Mouse (Mus musculus) liver, embryonic 13.5 days (tissue): ENCODE measurements around the gene Gm4312. TPM values are rescaled to one million over a fixed set of nuclear protein-coding genes. Genes with fewer than 3 reads are reported as not detected.

Experiments used
- polyA plus RNA-seq: library from polyadenylated mRNA; unstranded; fragments of >200 nt; fragmentation: Nextera tagmentation; extraction: Ambion mirVana; gene quantifications from 2 replicates; pipeline ENCODE4 v1.2.1, GENCODE M21; 2015

Gene Gm4312
- polyA plus RNA-seq, 1 experiment from 2014 or later = not detected

Other genes with a start within 250 kb of the Gm4312 start
- gene Gm4301, start 46.9 kb downstream of the Gm4312 start, polyA plus RNA-seq = not detected in 2 replicates
- not detected in 2 replicates for gene Gm4302, start 41.7 kb downstream of the Gm4312 start, polyA plus RNA-seq
- gene Gm4303, start 36.6 kb downstream of the Gm4312 start, polyA plus RNA-seq = not detected in 2 replicates
- not detected in 2 replicates for gene Gm4305, start 31.5 kb downstream of the Gm4312 start, polyA plus RNA-seq
- not detected in 2 replicates for gene Gm4307, start 21.2 kb downstream of the Gm4312 start, polyA plus RNA-seq
- 6.0 and 7.5 TPM in 2 replicates for gene Tmtc3, start 104.8 kb upstream of the Gm4312 start, polyA plus RNA-seq
- 3.5 and 4.2 TPM in 2 replicates for gene Cep290, start 105.0 kb upstream of the Gm4312 start, polyA plus RNA-seq
- gene 4930430F08Rik, start 207.9 kb upstream of the Gm4312 start, polyA plus RNA-seq = 16.7 and 16.8 TPM in 2 replicates
- not detected in 2 replicates for gene 1700017N19Rik, start 207.9 kb upstream of the Gm4312 start, polyA plus RNA-seq